Mouse (Mus musculus) forebrain, postnatal 0 days (tissue): ENCODE measurements around the gene Spert. TPM values are rescaled to one million over a fixed set of nuclear protein-coding genes. Genes with fewer than 3 reads are reported as not detected.

ENCODE experiments used
- ATAC-seq: fragments of 200-750 bp; cut with Nextera tagmentation; 2 replicates; pipeline ENCODE4 v1.8.0; 2017; ENCODE audit warnings: mild to moderate bottlenecking, moderate library complexity
- DNase-seq: peaks from one replicate; pipeline ENCODE4 v3.0.0-alpha.2; 2015
- H3K27ac ChIP-seq: fragments of 300-500 bp; sonication (generic); 2 replicates; pipeline ENCODE4 v1.5.1; 2014; ENCODE audit warnings: low read depth, mild to moderate bottlenecking, antibody characterized with exemption, low read length, moderate library complexity, mixed read lengths
- H3K27me3 ChIP-seq: fragments of 300-500 bp; sonication (generic); 2 replicates; pipeline ENCODE4 v1.6.1; 2014; ENCODE audit warnings: mild to moderate bottlenecking, low read length, mixed read lengths; ENCODE audit not compliant: insufficient read depth
- H3K36me3 ChIP-seq: fragments of 300-500 bp; sonication (generic); 2 replicates; pipeline ENCODE4 v1.6.1; 2014; ENCODE audit warnings: mild to moderate bottlenecking, moderate library complexity; ENCODE audit not compliant: insufficient read depth
- H3K4me1 ChIP-seq: fragments of 300-500 bp; sonication (generic); 2 replicates; pipeline ENCODE4 v1.6.1; 2014; ENCODE audit warnings: antibody characterized with exemption; ENCODE audit not compliant: insufficient read depth
- H3K4me2 ChIP-seq: fragments of 300-500 bp; sonication (generic); 2 replicates; pipeline ENCODE4 v1.6.1; 2014; ENCODE audit warnings: low read depth, mild to moderate bottlenecking, moderate library complexity
- H3K4me3 ChIP-seq: fragments of 300-500 bp; sonication (generic); 2 replicates; pipeline ENCODE4 v1.5.1; 2014; ENCODE audit warnings: low read depth, low read length, mixed read lengths
- H3K9ac ChIP-seq: fragments of 300-500 bp; sonication (generic); 2 replicates; pipeline ENCODE4 v1.6.1; 2014; ENCODE audit warnings: mild to moderate bottlenecking
- H3K9me3 ChIP-seq: fragments of 300-500 bp; sonication (generic); 2 replicates; pipeline ENCODE4 v1.6.1; 2016; ENCODE audit warnings: low read length
- CTCF ChIP-seq: sonication (generic); IDR thresholded peaks from 2 replicates; pipeline ENCODE4 v1.5.1; 2016; ENCODE audit warnings: antibody characterized with exemption, control low read depth, low read depth
- WGBS: fragments of 180-500 bp; shearing (Covaris S2); extraction: QIAGEN DNeasy Blood & Tissue Kit; methylation state at CpG from one replicate; pipeline ENCODE4 v1.1.7; 2014; 5-methylcytosine and 5-hydroxymethylcytosine counted together
- polyA plus RNA-seq: library from polyadenylated mRNA; unstranded; fragments of >200 nt; fragmentation: Nextera tagmentation; extraction: Ambion mirVana; gene quantifications from 2 replicates; pipeline ENCODE4 v1.2.1, GENCODE M21; 2015
- total RNA-seq: library from RNA; depleted of rRNA; stranded (reverse); fragments of >200 nt; gene quantifications from 2 replicates; pipeline ENCODE4 v1.2.3, GENCODE M21; 2014; rRNA removed

The Spert gene
- not detected in 2 replicates for total RNA-seq
- not detected in 2 replicates for polyA plus RNA-seq

- Histone ChIP-seq H3K4me1 (no peaks in the 10 kb centered on the region), H3K27ac (no peak within 1 kb of the TSS), H3K27me3 (no peaks in the 10 kb centered on the region), H3K9ac (no peak within 1 kb of the TSS), H3K36me3 (no peaks in the 10 kb centered on the region), H3K9me3 (no peaks in the 10 kb centered on the region), H3K4me2 (no peak within 1 kb of the TSS), H3K4me3 (no peak within 1 kb of the TSS)
- TF ChIP-seq CTCF: no peak
- DNase-seq (no peak), ATAC-seq (no peak)
- 69% methylated on average over 3 of the region's 3 CpGs for WGBS
These were observed at the start of gene Spert for GRCm38 (mm10) chr14:75592978-75593377. Gene Spert, minus strand, starts transcription at chr14:75593116.

GRCm38 (mm10) chr14:75642080-75642479, 49.2 kb upstream of the Spert start, which contains the start of gene Erich6b:
Gene Erich6b, plus strand, starts transcription at chr14:75642259.
- Histone ChIP-seq H3K36me3 (no peaks in the 10 kb centered on the region), H3K9me3 (no peaks in the 10 kb centered on the region), H3K4me2 (no peak within 1 kb of the TSS), H3K27me3 (no peaks in the 10 kb centered on the region), H3K4me3 (no peak within 1 kb of the TSS), H3K27ac (no peak within 1 kb of the TSS), H3K9ac (no peak within 1 kb of the TSS), H3K4me1 (peaks cover 4% of the 10 kb centered on the region; the same call in 1 of the 2 replicates)
- 57% methylated on average over 8 of the region's 8 CpGs for whole genome bisulfite sequencing
- DNase-seq (no peak), ATAC-seq (0 out of 2 replicates have a peak, but pooled peaks have one; percentile 19)
- no peak for TF ChIP-seq CTCF

GRCm38 (mm10) chr14:75641369-75641768, 48.5 kb upstream of the Spert start:
- ATAC-seq (peak; percentile 75), DNase-seq (peak; percentile 55)
- Histone ChIP-seq H3K9me3 (no peaks in the 10 kb centered on the region), H3K36me3 (no peaks in the 10 kb centered on the region), H3K27ac (no peak overlapping the region), H3K4me3 (no peak overlapping the region), H3K27me3 (no peaks in the 10 kb centered on the region), H3K9ac (no peak overlapping the region), H3K4me2 (no peak overlapping the region), H3K4me1 (no peaks in the 10 kb centered on the region)
- TF ChIP-seq CTCF: peak; percentile 61
- WGBS: 53% methylated on average over 6 of the region's 6 CpGs

- ATAC-seq (peak; percentile 5; the same call in 1 of the 2 replicates), DNase-seq (no peak)
- Histone ChIP-seq H3K9me3 (no peaks in the 10 kb centered on the region), H3K4me1 (peaks cover 3% of the 10 kb centered on the region; the same call in 1 of the 2 replicates), H3K4me2 (no peak overlapping the region), H3K4me3 (no peak overlapping the region), H3K27ac (no peak overlapping the region), H3K27me3 (no peaks in the 10 kb centered on the region), H3K36me3 (no peaks in the 10 kb centered on the region), H3K9ac (no peak overlapping the region)
- no peak; the same call in 1 of the 2 replicates for TF ChIP-seq CTCF
- WGBS: 91% methylated on average over 2 of the region's 2 CpGs
These were observed 47.9 kb upstream of the Spert start for GRCm38 (mm10) chr14:75640846-75641245.

- Histone ChIP-seq H3K4me2 (no peak overlapping the region), H3K27me3 (no peaks in the 10 kb centered on the region)
These were observed 44.7 kb upstream of the Spert start for GRCm38 (mm10) chr14:75637641-75638040.

GRCm38 (mm10) chr14:75636107-75636506, 43.2 kb upstream of the Spert start:
- ATAC-seq: no peak

More at GRCm38 (mm10) chr14:75637641-75638040, 44.7 kb upstream of the Spert start:
- Histone ChIP-seq H3K27ac (no peak overlapping the region), H3K9me3 (no peaks in the 10 kb centered on the region), H3K4me1 (peaks cover 12% of the 10 kb centered on the region; the same call in 1 of the 2 replicates), H3K36me3 (no peaks in the 10 kb centered on the region), H3K9ac (no peak overlapping the region), H3K4me3 (no peak overlapping the region)
- ATAC-seq (no peak), DNase-seq (no peak)
- 78% methylated on average over 4 of the region's 4 CpGs for WGBS
- no peak for TF ChIP-seq CTCF

GRCm38 (mm10) chr14:75635350-75635749, 42.4 kb upstream of the Spert start:
- DNase-seq: peak; percentile 62
- H3K4me3 ChIP-seq: no peak overlapping the region
- 0 out of 2 replicates have a peak overlapping the region, but pooled peaks have one; percentile 3 for H3K4me2 ChIP-seq
- no peak overlapping the region for H3K9ac ChIP-seq
- WGBS: 46% methylated on average over 12 of the region's 12 CpGs
- ATAC-seq: peak; percentile 67
- no peak overlapping the region for H3K27ac ChIP-seq
- peaks cover 12% of the 10 kb centered on the region; the same call in 1 of the 2 replicates for H3K4me1 ChIP-seq
- no peaks in the 10 kb centered on the region for H3K9me3 ChIP-seq
- no peak for TF ChIP-seq CTCF
- H3K36me3 ChIP-seq: no peaks in the 10 kb centered on the region
- H3K27me3 ChIP-seq: no peaks in the 10 kb centered on the region

More at GRCm38 (mm10) chr14:75636107-75636506, 43.2 kb upstream of the Spert start:
- WGBS: 14% methylated on average over 7 of the region's 7 CpGs
- Histone ChIP-seq H3K9ac (no peak overlapping the region), H3K27ac (no peak overlapping the region), H3K9me3 (no peaks in the 10 kb centered on the region), H3K36me3 (no peaks in the 10 kb centered on the region), H3K4me1 (peaks cover 12% of the 10 kb centered on the region; the same call in 1 of the 2 replicates), H3K27me3 (no peaks in the 10 kb centered on the region), H3K4me2 (no peak overlapping the region), H3K4me3 (no peak overlapping the region)
- TF ChIP-seq CTCF: no peak
- DNase-seq: no peak
